Mouse (Mus musculus) right cerebral cortex, adult 18-20 months (tissue): ENCODE measurements around the gene Golt1b.
"Not testable (repeated sequence)": the region's sequence is repeated elsewhere in the genome, so short reads cannot be mapped to it uniquely, and the experiment has no call there.

Experiments
- DNase-seq: peaks from one replicate; pipeline ENCODE4 v3.0.0; 2022; ENCODE audit warnings: mixed read lengths

Gene Golt1b

DNA sequence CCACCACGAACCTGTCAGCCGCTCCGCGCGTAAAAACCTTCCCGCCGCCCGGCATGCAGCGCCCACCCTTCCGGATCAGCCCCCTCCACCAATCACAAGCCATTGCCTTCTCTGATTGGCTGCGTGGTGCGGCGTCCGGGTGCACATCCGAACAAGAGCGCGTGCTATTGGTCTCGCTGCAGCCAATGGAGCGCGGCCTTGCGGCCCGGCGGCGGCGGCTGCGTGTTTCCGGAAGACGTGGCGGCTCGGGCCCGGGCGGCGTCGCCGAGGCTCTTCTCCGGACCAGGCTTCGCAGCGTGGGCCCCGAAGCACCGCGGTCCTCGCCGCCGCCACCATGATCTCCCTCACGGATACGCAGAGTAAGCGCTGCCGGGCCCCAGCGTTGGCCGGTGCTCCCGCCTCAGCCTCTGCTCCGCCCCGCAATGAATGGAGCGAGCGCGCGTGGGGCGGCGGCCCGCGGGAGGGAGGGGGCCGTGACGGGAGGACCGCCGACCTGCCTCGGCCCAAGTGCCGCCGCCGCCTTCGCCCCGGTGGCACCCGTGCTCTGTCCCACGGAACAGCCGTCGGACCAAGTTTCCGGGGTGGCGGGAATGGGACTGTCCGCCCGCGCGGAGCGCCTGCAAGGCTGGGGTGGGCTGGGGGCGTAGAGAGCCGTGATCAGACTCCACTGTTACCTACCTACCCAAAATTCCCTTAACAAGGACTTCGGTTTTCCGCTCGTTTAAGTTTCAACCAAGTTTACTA lies at the start of gene Golt1b, which contains the start of gene Recql:
TSS of gene Golt1b (plus strand) at position 211 of the 744 bp plus-strand sequence.
TSS of gene Recql (minus strand) at position 77 of the 744 bp plus-strand sequence.
- peak; percentile 99 for DNase-seq

DNA sequence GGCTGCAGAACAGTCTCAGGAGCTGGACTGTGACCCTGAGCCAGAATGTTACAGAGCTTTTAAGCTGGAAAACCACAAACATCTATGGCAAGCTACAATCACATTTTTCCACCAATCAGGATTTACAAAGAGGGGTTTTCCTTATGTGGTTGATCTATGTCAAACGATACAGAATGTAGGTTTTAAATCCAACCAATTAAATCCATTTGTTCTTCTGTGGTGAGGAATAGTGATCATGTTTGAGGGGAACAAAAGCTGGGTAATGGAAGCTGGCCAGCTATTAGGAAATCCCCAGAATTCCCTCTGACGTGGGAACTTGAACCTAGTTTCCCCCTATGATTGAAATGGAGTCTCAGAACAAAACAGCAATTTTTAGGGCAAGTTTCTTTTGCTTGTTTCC lies 48.1 kb upstream of the Golt1b start:
- no peak for DNase-seq

DNA sequence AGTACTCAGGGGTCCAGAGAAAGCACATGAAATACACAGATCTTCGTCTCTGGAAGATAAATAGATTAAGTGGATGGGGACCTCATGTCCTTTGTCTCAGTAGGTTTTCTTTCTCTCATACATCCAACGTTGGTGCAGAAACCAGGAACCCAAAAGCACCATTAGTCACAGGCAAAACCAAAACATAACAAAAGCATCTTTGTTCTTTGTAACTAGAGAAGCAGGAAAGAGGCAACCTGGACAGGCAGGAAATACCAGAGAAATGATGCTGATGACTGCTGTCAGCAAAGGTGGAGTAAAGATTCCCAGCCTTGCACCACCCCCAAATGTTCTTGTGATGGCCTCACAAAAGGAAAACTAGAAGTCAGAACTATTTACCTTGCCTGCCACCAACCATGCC lies 47.4 kb upstream of the Golt1b start:
- no peak for DNase-seq

DNA sequence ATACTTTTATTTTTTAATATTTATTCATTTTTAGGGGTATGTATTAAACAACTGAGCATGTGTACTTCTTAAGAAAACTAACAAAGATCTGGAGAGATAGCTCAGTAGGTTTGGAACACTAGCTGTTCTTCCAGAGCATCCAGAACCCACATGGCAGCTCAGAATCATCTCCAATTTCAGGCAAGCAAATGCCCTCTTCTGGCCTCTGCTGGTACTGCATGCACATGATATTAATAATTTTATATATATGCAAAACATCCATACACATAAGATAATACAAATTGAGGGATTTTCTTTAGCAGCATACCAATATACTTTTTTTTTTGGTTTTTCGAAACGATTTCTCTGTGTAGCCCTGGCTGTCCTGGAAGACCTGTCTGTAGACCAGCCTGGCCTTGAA lies 43.5 kb upstream of the Golt1b start:
- peak; percentile 41 for DNase-seq

DNA sequence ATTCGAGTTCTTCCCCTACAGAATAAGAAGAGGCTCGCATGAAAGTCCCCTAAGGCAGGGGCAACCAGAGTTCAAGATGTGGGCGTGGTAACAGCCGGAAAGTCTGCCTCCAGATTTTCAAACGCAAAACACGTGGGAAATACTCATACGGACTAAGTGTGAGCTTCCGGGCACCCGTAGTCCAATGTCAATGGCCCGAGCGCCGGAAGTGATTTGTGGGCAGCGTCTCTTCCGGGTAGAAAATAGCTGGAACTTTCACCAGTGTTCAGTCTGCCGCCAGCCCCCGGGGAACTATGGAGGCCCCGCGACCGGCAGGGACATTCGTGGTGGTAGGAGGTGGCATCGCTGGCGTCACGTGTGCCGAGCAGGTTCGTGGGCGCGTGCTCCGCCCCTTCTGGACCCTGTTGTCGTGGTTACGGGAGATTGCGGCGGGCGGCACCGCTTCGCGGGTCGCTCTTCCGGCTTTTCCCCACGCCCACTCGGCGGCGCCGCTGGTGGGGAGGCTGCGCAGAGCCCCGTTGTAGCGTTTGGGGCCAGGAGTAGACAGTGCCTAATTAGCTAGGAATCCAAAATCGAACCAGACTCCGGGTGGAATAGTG lies 41.5 kb upstream of the Golt1b start, which contains the start of gene Pyroxd1:
TSS of gene Pyroxd1 (plus strand) at position 215 of the 599 bp plus-strand sequence.
- DNase-seq = peak; percentile 92

DNA sequence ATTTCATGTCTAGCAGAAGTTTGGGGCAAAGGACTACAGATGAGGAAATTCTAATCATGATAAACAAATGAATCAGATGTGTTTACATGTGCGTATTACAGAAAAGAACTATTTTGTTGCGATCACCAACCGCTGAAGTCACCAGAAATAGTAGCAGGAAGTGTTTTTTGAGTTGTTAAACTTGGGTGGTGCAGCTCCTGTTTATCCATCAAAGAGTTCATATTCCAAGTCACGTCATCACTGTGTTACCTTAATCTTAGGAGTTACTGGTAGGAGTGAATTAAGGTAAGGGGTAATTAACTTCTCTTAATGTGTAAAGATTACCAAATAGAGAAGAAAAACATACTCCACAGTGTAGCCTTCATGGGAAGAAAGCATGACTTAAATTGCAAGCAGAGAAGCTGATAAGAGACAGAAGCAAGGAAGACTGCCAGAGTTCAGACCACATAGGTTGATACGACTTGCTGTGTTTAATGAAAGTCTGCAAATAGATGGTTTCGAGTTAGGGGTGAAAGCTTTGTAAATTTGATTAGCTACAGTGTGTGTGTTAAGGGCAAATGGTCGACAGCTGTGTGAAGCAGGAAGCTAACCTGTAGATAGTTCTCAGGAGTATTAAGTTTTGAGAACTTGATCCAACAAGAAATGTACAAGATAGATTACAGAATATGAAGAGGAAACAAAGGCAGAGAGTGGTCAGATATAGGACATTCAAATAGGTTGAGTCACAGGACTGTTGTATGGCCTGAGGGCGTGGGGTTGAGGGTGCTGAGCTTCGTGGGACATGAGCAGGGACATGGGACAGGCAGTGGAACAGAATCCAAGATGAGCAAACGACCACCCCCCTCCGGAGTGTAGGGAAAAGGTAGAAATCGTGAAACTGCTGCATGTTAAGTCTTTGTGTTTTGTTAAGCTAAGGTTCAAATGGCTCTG lies 40.6 kb upstream of the Golt1b start:
- no peak for DNase-seq

DNA sequence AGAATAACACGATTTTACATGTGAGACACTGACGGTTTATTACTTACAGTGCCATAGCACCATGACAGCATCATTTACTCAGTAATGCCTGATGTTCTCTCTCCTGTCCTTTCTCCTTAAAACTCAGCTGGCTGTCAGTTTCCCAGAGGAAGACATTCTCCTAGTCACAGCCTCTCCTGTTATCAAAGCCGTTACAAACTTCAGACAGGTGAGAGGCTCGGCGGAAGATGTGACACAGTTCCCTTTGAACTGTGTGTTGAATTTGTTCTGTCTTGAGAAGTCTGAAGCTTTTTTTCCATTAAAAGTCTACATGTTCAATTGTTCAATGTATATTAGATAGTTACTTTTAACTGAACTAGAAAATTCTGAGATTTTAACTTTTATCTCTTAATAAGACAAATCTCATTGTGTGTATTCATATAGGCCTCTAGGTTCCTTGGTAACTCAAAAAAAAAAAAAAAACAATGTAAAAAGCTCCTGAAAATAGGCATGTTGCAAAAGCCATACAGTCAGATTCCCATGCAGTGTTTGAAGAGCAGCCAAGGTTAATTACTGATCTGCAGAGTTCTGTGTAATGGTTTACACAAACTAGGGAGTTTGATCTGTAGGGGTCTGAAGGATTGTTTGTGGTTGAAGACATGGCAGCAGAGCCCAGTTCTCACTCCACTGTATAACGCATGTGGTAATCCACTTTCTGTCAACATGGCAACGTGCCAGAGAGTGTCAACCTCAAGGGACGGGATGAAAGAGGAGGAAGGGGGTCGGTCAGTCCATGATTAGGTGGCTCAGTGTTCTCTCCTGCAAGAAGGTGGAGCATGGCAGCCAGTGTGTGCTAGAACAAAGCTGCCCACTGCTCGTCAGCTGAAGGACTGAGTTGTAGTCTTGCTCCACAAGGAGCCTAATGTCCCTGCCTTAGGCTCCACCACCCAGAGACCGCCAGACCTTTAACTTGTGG lies 39.3 kb upstream of the Golt1b start:
- no peak for DNase-seq

DNA sequence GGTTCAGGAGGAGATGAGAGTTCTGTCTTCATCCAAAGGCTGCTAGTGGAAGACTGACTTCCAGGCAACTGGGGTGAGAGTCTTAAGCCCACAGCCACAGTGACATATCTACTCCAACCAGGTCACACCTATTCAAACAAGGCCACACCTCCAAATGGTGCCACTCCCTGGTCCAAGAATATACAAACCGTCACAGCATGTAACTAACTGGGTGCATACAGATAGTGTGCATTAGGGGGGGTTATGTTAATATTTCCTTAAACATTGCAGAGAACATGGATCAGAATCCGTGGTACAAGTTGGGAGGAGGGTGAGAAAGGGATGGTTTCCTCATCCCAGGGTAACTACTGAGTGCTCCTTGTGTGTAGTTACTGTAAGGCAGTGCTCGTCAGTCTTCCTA lies 34.9 kb upstream of the Golt1b start:
- DNase-seq = not testable (repeated sequence)

DNA sequence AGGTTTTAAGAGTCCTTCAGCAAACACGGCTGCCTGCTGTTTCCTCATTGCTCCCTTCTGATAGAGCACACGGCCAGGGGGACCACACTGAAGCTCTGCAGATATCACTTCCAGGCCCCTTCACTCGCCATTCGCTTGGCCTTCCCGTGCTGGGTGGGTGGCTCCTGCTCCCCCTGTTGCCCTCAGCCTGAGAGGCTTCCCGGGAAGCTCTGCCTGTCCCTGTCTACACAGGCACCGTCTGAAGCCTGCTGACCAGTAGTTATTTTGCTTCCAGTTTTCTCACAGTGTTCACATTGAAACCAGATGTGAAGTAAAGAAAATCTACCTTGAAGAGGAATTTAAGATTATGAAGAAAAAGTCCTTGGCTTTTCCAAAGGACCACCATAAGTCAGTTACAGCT lies 29.9 kb upstream of the Golt1b start:
- no peak for DNase-seq

DNA sequence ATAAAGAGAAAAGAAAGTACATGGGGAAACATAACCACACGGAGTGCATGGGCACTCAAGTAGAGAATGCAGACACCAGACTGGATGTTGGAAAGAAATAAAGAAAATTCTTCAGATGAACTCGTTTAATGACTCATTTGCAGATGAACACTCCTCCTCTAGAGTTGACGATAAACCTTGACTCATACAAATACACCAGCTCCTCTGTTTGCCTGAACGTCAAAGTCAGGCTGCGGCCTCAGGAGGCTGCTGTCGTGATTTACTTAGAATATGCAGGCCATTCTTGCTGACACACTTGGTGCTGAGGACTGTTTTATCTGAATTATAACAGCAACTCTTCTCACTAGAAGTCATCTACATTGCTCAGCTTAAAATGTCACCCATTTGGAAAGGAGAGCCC lies 25.0 kb upstream of the Golt1b start:
- DNase-seq = no peak

DNA sequence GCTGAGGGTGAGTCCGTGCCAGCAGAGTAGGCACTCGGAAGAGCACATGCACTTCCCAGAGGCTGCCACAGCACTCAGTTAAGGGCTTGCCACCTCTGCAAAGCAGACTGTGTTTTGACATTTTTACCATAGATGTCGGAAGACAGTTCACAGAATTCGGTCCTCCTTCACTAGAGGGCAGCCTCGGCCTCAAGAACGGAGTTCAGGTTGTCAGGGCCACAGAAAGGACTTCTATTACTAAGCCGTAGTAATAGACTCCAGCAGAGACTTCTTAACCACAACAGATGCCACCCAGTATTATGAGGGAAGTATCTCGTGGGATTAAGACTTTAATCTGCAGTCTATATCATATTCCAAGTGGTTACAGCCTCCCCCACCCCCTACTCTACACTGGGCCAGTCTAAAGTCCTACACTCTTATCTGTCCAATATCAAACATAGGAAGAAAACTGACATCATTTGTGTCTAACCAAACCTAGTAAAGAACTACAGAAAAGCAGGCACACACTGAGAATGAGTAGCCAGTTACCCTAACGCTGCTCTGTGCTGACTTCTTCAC lies 23.9 kb upstream of the Golt1b start:
- DNase-seq = peak; percentile 20

DNA sequence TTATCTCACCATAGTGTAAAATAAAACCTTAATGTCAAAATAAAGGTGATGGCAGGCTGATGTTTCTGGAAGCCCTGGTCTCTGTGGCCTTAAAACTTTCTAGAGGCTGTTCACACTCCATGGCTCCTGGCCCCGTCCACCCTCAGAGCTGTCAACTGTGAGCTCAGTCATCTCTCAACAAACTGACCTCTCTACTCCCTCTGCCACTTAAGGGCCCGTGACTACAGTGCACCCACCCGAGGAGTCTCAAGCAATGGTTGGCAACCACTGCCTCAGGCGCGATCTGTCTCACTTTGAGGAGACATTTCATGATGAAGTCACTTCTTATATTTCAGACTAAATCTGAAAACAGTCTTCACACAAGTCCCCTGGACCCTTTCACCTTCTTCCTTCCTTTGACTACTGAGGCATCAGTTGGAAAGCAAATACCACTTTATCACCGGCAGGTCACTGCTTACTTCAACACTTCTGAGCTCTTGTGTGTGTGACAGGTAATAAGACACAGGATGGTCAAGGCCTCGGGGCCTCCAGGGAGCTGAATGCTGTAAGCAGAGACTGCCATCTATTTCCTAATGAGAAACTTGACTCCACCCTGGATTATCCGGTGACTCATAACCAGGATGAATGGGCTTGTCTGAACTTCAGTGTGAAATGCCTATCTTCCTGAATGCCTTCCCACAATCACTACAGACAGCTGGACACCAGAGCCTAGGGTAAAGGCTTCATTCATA lies 21.1 kb upstream of the Golt1b start:
- no peak for DNase-seq

DNA sequence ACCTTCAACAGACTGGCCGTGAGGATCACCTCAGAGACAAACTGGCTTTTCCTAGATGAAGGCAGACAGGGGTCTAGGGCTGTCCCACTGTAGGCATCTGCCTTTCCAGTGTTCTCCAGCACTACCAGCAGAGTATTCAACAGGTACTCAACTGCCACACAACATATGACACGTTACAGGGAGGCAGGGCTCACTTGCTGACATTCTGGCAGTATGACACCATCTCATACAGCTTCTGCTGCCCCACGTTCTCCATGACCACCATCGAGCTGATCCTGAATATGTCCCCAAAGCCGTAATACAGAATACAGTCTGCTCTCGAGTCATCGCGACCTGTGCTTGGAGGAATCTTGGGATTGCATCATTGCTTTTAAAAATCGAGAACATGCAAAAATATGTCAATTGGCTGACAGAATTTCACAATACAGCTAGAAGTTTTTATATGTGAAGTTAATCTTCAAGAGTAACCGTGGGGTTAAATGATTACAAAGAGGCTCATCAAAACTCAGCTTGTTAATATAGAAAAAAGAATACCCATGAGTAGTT lies 20.5 kb upstream of the Golt1b start:
- no peak for DNase-seq

DNA sequence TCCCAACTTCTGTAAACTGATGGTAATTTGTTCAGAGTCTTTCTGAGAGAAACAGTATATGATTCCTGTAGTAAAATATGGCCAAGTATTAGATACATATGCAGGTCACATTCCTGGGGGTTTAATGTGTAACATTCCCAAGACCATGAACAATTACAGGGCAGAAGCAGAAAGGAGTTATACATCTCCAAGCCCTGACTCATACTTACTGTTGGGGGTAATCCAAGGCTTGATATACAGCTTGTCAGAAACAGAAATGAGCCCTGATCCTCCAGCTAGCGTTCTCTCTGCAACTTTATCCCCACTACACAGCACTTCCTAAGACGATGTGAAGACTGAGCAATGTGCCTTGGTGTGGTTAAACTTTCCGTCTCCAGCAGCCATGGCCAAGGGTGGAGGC lies 19.5 kb upstream of the Golt1b start:
- no peak for DNase-seq

DNA sequence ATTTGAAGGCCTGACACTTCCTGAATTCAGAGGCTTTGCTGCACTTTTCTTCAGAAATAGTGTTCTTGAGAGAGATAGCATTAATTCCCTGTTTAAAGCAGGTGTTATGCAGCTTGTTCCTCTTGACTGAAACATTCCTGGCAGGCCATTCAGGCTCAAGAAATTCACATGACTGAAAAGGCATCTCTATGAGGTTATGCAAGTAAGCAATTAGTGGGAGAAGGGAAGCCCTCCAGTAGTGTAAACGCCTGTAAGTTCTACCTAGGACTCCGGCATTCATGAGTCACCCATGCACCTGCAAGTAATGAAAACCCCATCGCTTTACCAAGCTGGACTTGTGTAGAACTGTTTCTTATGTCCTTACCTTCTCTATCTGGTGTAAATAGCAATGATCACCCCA lies 17.5 kb upstream of the Golt1b start:
- no peak for DNase-seq

DNA sequence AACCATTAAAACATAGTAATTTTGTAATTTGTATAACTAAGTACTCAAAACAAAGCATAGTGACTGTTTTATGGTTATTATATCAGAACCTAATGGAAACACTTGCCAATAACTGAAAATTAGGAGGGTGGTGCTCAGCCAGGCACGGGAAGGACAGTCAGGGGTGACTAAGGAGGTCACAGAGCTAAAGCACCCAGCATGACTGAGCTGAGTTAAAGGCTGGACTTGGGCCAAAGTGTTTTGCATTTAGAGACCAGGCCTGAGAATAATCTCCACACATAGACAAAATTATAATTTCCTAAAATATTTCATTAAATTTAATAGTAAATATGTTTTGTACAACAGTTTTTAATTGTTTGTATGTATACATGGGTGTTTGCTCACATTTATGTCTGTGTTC lies 9.9 kb upstream of the Golt1b start:
- DNase-seq = no peak

DNA sequence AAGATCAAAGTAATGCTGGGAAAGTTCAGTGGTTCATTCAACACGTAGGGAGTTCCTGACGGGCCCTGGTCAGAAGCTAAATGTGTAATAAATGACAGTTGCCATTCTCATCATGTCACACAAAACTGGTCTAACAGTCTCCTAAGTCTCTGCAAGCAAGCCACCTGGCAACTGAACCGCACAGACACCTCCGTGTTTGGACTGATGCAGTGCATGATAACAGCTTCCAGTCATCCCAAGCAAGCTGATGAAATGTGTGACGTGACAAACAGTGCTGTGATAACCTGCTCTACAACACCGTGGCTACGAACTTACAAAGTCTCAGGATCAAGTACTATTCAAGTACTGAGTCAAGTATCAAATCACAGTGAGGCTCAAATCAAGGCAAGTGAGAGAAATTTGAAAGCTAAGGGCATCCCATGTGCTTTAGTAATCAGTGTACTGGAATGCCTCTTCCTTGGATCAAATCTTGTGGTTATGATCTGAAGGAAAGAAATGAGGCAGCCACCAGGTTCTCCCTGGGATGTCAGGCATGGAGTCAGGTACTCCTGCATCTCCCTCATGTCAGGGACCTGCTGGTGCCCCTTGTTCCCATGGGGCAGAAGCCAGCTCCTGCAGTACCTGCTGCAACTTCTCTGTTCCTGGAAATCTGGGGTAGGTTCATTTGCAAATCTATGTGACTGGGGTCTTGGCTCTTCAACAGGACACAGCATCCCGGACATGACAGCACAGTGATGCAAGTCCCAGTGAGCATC lies 8.3 kb upstream of the Golt1b start:
- DNase-seq = no peak

DNA sequence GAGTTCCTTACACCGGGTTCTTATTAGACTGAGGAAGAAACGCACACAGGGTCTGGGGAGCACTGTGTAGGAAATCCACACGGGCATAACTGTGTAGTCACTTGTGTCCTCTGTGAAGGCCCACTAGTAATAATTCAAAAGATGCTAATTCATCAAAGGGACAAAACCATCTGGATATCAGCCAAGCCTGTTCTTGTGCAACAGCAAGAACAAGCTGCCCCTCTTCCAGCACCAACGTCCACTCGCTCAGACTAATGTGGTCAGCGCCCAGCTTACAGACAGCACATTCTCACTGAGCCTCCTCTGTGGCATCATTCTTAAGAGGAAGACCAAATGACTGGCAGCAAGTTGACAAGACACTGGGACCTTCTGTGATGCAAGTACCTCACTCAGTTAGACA lies 7.1 kb upstream of the Golt1b start:
- DNase-seq = no peak

DNA sequence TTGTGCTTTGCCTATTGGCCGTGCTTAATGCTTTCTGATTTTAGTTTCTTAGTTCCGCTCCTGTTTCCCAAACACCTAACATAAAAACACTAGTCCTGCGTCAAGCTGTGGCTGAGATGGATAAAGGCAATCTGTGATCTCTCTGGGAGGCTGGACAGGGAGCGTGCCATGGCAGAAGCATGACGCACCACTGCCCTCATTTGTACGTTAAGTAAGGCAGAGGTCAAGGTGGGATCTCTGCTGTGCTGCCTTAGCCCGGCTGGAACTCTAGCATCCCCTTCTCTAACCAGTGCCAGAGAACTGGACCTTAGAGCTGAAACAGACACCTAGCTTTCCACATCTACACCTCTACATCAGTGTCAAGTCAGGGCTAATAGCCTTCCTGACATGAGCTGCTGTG lies 5.4 kb upstream of the Golt1b start:
- no peak for DNase-seq

DNA sequence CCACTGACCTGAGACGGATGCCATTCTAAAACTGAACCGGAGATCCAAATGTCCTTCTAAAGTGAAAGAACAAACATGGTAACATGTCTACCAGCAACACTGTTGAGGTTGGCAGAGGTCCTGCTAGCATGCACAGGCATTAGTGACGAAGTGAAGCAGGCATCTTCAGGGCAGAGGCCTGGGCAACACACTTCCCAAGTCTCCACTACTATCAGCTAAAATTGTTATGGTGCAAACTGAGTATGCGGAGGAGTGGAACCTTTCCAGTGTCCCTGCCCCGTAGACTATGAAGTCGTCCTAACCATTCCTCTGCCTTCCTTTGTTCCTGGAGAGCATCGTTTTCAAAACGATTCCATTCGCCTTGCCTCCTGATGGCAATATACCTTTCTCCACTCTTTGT lies 2.5 kb upstream of the Golt1b start:
- no peak for DNase-seq
